Mouse (Mus musculus): ENCODE results near the gene Cd300a. TPM values are rescaled to one million over a fixed set of nuclear protein-coding genes. Genes with fewer than 3 reads are reported as not detected.

Gene Cd300a
- total and polyA plus RNA-seq, 3 experiments, result 0.58 TPM; not detected in 2

- no peak for DNase-seq (ENCODE audit: low read depth, low spot score)
- Histone ChIP-seq H3K9me3 (replicated peaks; ENCODE audit: insufficient read depth, low read length) (no peaks in the 10 kb centered on the region), H3K27ac (ENCODE audit: control insufficient read depth, low read depth, low read length) (no peak overlapping the region), H3K4me3 (ENCODE audit: control insufficient read depth in 1 of 2, insufficient read depth in 1 of 2, low read depth in 2 of 2, low read length in 2 of 2) (no peak overlapping the region), H3K27me3 (ENCODE audit: control insufficient read depth in 1 of 2, insufficient read depth in 2 of 2, low read length in 2 of 2) (no peaks in the 10 kb centered on the region), H3K79me2 (ENCODE audit: control insufficient read depth, insufficient read depth, low read length, poor library complexity) (no peaks in the 10 kb centered on the region), H3K4me1 (ENCODE audit: control insufficient read depth in 1 of 2, insufficient read depth in 2 of 2, low read length in 2 of 2) (no peaks in the 10 kb centered on the region), H3K9ac (ENCODE audit: control insufficient read depth, low read depth, low read length, poor library complexity, severe bottlenecking) (no peak overlapping the region), H3K36me3 (ENCODE audit: control insufficient read depth in 1 of 2, insufficient read depth in 2 of 2, low read length in 2 of 2) (no peaks in the 10 kb centered on the region)
- TF ChIP-seq BHLHE40 (IDR thresholded peaks at IDR 0.05; ENCODE audit: borderline replicate concordance, low read depth, low read length) (no peak), JUND (IDR thresholded peaks at IDR 0.05; ENCODE audit: low read depth, low read length) (no peak), ELF1 (IDR thresholded peaks at IDR 0.05; ENCODE audit: low read depth, low read length) (no peak), TBP (IDR thresholded peaks at IDR 0.05; ENCODE audit: low read depth, low read length) (no peak), MXI1 (IDR thresholded peaks at IDR 0.05; ENCODE audit: low read depth, low read length) (no peak), POLR2AphosphoS2 (IDR thresholded peaks at IDR 0.05; ENCODE audit: low read length) (no peak), GATA1 (IDR thresholded peaks at IDR 0.05; ENCODE audit: low read depth, low read length) (no peak), EP300 (IDR thresholded peaks at IDR 0.05; ENCODE audit: low read depth in 1 of 2, low read length in 2 of 2) (no peak), CHD2 (IDR thresholded peaks at IDR 0.05; ENCODE audit: low read length) (no peak)
Measured at GRCm38 (mm10) chr11:114854581-114854980, 35.3 kb upstream of the Cd300a start.

GRCm38 (mm10) chr11:114856125-114856524, 33.7 kb upstream of the Cd300a start:
- Histone ChIP-seq H3K9me3 (replicated peaks; ENCODE audit: insufficient read depth, low read length) (no peaks in the 10 kb centered on the region), H3K9ac (ENCODE audit: control insufficient read depth, low read depth, low read length, poor library complexity, severe bottlenecking) (no peak overlapping the region), H3K79me2 (ENCODE audit: control insufficient read depth, insufficient read depth, low read length, poor library complexity) (no peaks in the 10 kb centered on the region), H3K4me3 (ENCODE audit: control insufficient read depth in 1 of 2, insufficient read depth in 1 of 2, low read depth in 2 of 2, low read length in 2 of 2) (no peak overlapping the region), H3K4me1 (ENCODE audit: control insufficient read depth in 1 of 2, insufficient read depth in 2 of 2, low read length in 2 of 2) (no peaks in the 10 kb centered on the region), H3K36me3 (ENCODE audit: control insufficient read depth in 1 of 2, insufficient read depth in 2 of 2, low read length in 2 of 2) (no peaks in the 10 kb centered on the region), H3K27me3 (ENCODE audit: control insufficient read depth in 1 of 2, insufficient read depth in 2 of 2, low read length in 2 of 2) (no peaks in the 10 kb centered on the region), H3K27ac (ENCODE audit: control insufficient read depth, low read depth, low read length) (no peak overlapping the region)
- no peak for DNase-seq (ENCODE audit: low read depth, low spot score)
- no peak for TF ChIP-seq POLR2A (IDR thresholded peaks at IDR 0.05; ENCODE audit: control insufficient read depth in 1 of 2, insufficient read depth in 1 of 2, low read depth in 1 of 2, low read length in 2 of 2, poor library complexity in 1 of 2)
- TF ChIP-seq POLR2AphosphoS2 (IDR thresholded peaks at IDR 0.05; ENCODE audit: low read length), result no peak
- TF ChIP-seq TAL1 (IDR thresholded peaks at IDR 0.05; ENCODE audit: low read length), result no peak
- no peak for TF ChIP-seq NRF1 (IDR thresholded peaks at IDR 0.05; ENCODE audit: insufficient read depth, low read depth, low read length, poor library complexity, severe bottlenecking)
- no peak for TF ChIP-seq TCF12 (IDR thresholded peaks at IDR 0.05; ENCODE audit: low read depth, low read length)
- no peak for TF ChIP-seq MYB (IDR thresholded peaks at IDR 0.05; ENCODE audit: low read depth, low read length)
- no peak for TF ChIP-seq USF2 (IDR thresholded peaks at IDR 0.05; ENCODE audit: borderline replicate concordance in 1 of 2, insufficient read depth in 1 of 2, low read depth in 1 of 2, low read length in 2 of 2)
- no peak for TF ChIP-seq MAX (IDR thresholded peaks at IDR 0.05; ENCODE audit: low read length)
- no peak for TF ChIP-seq SIN3A (IDR thresholded peaks at IDR 0.05; ENCODE audit: low read length)
